Mouse (Mus musculus): ENCODE measurements around the gene 2410002F23Rik.
"Not testable (repeated sequence)": the region's sequence is repeated elsewhere in the genome, so short reads cannot be mapped to it uniquely, and the experiment has no call there.

2410002F23Rik gene

GRCm38 (mm10) chr7:44246055-44246983 lies at the start of gene 2410002F23Rik, which contains the start of gene 1700028J19Rik:
TSS of gene 2410002F23Rik (plus strand) at chr7:44246722.
TSS of gene 1700028J19Rik (minus strand) at chr7:44246695.
- peak; percentile 82 for DNase-seq (ENCODE audit: low read depth, low spot score)

- no peak for DNase-seq (ENCODE audit: low read depth, low spot score)
Measured at GRCm38 (mm10) chr7:44197891-44198290, 48.6 kb upstream of the 2410002F23Rik start, which contains the start of gene Klk1b3. TSS of gene Klk1b3 (plus strand) at chr7:44198191.

DNA sequence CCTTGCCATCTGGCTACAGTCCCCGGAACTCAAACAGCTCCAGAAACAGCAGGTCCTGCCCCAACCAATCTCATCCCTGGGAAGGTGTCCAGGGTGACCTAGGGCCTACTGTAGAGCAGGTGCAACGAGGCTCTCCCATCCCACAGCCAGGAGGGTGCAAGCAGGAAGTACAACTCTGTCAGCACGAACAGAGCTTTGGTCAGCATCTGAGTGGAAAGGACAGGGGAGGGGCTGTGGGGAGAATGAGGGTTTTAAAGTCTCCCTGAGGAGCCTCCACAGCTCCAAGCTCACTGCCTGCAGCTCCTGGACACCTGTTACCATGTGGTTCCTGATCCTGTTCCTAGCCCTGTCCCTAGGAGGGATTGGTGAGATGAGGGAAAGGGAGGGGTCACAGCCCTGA lies 39.4 kb upstream of the 2410002F23Rik start, which contains the start of gene Klk1b4:
Gene Klk1b4 (plus strand): TSS at position 301 of the 400 bp plus-strand sequence.
- DNase-seq (ENCODE audit: low read depth, low spot score), result not testable (repeated sequence)

DNA sequence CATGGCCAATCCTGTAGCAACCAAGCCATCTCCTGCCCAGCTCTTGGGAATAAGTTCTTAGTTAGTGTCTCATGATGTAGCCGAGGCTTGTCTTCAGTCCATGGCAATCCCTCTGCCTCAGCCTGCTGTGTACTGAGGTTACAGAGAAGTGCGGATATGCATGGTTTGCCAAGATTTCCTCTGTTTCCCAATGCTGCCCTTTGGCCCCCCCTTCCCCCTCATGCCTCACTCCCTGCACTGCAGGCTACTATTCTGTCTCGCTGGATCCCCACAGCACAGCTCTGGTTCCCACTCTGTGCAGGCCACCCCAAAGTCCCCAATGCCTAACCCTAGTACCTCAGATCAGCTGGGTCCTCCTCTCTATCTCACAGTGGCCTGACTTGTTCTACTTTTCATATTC lies 38.2 kb upstream of the 2410002F23Rik start:
- DNase-seq (ENCODE audit: low read depth, low spot score), result no peak

DNA sequence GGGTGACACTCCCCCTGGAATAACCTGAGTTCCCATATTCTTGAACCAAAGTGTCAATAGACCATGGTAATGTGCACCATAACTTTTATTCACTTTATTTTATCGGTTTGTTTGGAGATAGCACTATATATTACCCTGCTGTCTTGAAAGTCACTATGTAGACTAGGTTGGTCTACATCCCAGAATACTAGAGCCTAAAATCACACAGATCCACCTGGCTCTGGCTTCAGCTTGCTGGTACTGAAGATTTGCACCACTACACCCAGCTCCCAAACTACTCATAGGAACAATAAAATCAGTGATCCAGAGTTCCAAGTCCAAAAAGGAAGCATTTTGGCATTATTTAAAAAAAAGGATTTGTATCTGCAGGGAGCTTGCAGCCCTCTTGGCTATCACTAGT lies 30.9 kb upstream of the 2410002F23Rik start, which contains the start of gene Klk1b5:
Gene Klk1b5 (plus strand): TSS at position 301 of the 400 bp plus-strand sequence.
- no peak for DNase-seq (ENCODE audit: low read depth, low spot score)

- DNase-seq (ENCODE audit: low read depth, low spot score), result not testable (repeated sequence)
Measured at GRCm38 (mm10) chr7:44221601-44222000, 24.9 kb upstream of the 2410002F23Rik start.

- DNase-seq (ENCODE audit: low read depth, low spot score), result not testable (repeated sequence)
Measured at GRCm38 (mm10) chr7:44222335-44222734, 24.2 kb upstream of the 2410002F23Rik start.

DNA sequence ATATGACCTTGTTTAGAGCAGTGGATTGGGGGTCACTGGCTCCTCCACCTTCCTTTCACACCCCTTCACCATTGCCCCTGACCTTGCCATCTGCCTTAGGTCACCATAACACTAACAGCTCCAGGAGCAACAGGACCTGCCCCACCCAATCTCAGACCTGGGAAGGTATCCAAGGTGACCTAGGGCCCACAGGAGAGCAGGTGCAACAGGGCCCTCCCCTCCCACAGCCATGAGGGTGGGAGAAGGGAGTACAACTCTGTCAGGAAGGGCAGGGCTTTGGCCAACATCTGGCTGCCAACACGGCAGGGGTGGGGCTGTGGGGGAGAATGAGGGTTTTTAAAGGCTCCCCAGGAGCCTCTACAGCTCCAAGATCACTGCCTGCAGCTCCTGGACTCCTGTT lies 21.4 kb upstream of the 2410002F23Rik start, which contains the start of gene Klk1:
Gene Klk1 (plus strand): TSS at position 285 of the 400 bp plus-strand sequence.
- no peak for DNase-seq (ENCODE audit: low read depth, low spot score)

GRCm38 (mm10) chr7:44235909-44236308 lies 10.6 kb upstream of the 2410002F23Rik start, which contains the start of gene Gm36864:
TSS of gene Gm36864 (plus strand) at chr7:44236177.
- no peak for DNase-seq (ENCODE audit: low read depth, low spot score)

GRCm38 (mm10) chr7:44239913-44240312 lies 6.6 kb upstream of the 2410002F23Rik start:
- DNase-seq (ENCODE audit: low read depth, low spot score), result no peak

DNA sequence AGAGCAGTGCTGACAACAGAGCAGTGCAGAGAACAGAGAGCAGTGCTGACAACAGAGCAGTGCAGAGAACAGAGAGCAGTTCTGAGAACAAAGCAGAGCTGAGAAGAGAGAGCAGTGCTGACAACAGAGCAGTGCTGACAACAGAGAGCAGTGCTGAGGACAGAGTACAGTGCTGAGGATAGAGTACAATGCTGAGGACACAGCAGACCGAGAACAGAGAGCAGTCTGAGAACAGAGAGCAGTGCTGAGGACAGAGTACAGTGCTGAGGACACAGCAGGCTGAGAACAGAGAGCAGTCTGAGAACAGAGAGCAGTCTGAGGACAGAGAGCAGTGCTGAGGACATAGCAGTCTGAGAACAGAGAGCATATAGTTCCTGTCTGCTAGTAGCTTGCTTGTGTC lies 5.8 kb upstream of the 2410002F23Rik start:
- no peak for DNase-seq (ENCODE audit: low read depth, low spot score)

DNA sequence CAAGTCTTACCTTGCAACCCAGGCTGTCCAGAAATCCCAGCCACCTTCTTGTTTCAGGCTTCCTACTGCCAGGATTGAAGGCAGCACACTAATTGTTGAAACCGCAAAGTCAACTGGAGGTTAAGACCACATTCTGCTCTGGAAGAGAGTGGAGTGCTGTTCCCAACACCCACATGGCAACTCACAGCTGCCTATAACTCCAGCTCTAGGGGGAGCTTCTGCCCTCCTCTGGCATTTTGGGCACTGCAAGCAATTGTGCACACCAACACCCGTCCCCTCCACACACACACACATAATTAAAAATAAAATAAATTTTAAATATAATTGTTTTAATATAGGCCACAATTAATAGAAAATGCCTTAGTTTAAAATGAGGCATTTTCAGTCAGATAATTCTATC lies 5.4 kb upstream of the 2410002F23Rik start:
- no peak for DNase-seq (ENCODE audit: low read depth, low spot score)

GRCm38 (mm10) chr7:44244080-44244479 lies 2.4 kb upstream of the 2410002F23Rik start:
- DNase-seq (ENCODE audit: low read depth, low spot score), result no peak

DNA sequence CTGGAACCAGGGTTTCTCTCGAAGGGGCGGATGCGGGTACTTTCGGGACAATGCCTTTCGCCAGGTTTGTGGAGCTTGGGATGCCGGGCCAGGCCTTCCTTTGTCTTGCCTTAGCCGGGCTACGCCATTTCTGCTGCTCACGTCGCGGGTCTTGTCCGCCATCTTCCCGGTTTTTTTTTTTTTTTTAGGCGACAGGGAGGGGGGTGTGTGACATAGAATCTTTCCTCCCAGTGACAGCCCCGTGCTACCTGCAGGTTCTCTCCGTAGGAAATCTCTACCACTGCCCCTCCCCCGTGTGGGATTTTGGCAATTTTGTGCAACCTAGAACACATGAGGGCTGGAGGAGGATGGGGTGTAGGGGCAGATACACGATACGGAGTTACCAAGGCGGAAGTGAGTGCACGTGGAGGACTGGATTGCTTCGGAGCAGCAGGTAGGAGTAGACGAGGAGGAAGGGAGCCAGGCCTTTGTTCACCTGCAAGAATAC lies 505 bp downstream of the 2410002F23Rik start:
- no peak for DNase-seq (ENCODE audit: low read depth, low spot score)

- no peak for DNase-seq (ENCODE audit: low read depth, low spot score)
Measured at GRCm38 (mm10) chr7:44247971-44248370, 1.4 kb downstream of the 2410002F23Rik start.

- DNase-seq (ENCODE audit: low read depth, low spot score), result no peak
Measured at GRCm38 (mm10) chr7:44249248-44249647, 2.7 kb downstream of the 2410002F23Rik start.

DNA sequence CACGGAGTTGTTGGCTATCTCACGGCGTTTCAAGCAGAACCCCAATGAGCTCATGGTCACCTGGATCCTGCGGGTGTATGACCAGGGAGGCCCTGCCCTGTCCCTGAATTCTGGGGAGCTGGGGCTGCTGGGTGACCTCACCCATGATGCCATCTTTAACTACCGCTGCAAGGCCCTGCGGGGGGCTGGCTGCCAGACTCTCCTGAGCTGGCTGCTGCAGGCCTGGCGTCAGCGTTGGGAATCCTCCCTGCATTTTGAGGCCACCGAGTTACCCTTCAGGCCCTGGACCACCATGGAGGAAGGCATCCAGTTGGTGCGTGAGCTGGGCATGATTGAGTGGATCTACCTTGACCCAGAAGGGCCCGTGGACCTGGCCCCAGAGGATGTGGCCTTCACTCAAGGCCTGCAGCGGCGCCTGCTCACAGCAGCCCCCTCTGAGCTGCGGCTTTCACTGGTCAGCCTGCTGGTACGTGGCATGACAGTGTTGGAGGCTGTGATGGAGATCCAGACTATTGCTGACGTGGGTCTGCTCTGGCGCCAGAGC lies 4.3 kb downstream of the 2410002F23Rik start:
- not testable (repeated sequence) for DNase-seq (ENCODE audit: low read depth, low spot score)

GRCm38 (mm10) chr7:44253023-44253616 lies 6.6 kb downstream of the 2410002F23Rik start:
- no peak for DNase-seq (ENCODE audit: low read depth, low spot score)

DNA sequence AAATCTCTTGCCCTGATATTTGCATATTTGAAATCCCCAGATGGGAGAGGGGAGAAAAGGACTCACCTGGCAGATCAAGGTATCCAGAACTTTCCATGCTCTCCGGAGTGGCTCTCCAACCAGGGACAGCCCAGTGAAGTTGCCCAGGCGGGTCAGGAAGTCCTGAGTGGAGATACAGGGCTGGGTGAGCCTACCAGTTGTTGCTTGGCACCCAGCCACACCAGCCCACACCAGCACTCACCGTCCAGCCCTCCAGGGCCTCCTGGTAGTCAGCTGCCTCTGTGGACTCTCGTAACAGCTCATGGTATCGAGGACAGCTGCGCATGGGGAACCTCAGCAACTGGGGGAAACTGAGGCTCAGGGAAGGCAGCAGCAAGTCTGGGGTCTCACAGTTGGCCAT lies 8.4 kb downstream of the 2410002F23Rik start:
- DNase-seq (ENCODE audit: low read depth, low spot score), result no peak

GRCm38 (mm10) chr7:44257278-44257677 lies 10.8 kb downstream of the 2410002F23Rik start, which contains the start of gene Acp4:
TSS of gene Acp4 (minus strand) at chr7:44257378.
- no peak for DNase-seq (ENCODE audit: low read depth, low spot score)

GRCm38 (mm10) chr7:44260410-44260809 lies 13.9 kb downstream of the 2410002F23Rik start:
- DNase-seq (ENCODE audit: low read depth, low spot score), result no peak

DNA sequence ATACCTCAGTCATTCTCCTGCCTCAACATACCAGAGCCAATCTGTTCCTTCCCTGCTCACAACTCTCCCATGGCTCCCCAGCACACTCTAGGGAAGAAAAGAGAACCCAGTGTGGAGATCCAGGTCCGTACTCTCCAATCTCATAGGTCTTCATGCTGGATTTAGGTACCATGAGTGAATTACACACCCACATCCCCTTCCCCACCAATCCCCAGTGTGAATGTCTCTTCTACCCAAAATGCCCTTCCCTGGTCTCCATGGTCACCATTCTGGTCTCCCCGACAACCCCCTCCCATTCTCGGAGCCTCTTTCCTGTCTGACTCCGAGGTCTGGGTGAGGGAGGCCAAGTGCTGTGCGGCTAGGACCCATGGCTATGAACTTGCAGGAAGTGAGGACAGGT lies 14.6 kb downstream of the 2410002F23Rik start, which contains the start of gene Gm15517:
Gene Gm15517 (plus strand): TSS at position 301 of the 400 bp plus-strand sequence.
- no peak for DNase-seq (ENCODE audit: low read depth, low spot score)
